10 mouse cellular contexts compared by ENCODE assay signal in the genomic region with DNA sequence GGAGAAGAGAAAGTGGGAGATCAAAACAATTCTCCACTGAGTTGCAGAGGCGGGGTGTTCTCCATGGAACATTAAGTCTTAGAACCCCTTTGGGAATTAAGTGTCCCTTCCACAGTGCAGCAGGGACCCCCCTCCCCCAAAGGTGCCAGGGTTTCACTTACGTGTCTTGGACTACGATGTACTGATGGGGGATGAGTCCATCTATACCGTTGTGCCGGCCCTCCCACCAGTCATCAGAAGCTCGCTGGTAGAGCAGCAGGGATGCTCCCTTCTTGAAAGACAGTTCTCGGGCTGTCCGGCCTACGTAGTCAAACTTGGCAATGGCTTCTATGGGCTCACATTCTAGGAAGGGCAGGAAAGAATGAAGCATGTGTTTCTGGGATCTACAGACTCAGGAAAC.
"Had no signal": no experiment of that assay in that cellular context is flagged by ENCODE, and none has a peak within 500 bp of the region (broad histone marks: within the 10 kb centered on the region; RNA-seq: fewer than 3 reads in every experiment).

No protein-coding gene starts in this region.

- ATAC-seq: lung, postnatal 0 days; midbrain, embryonic 13.5 days; midbrain, embryonic 15.5 days had no signal

- DNase-seq: lung, adult 2 months; lung, postnatal 14 days; lung, postnatal 36 days; right cerebral cortex, postnatal 14 days; thymus, adult 2 months; thymus, postnatal 25 days; thymus, postnatal 4 days had no signal
